Mouse (Mus musculus): ENCODE data around the gene St6galnac5.
"Not testable (repeated sequence)": the region's sequence is repeated elsewhere in the genome, so short reads cannot be mapped to it uniquely, and the experiment has no call there.

The St6galnac5 gene

GRCm38 (mm10) chr3:152866035-152866965 is 115.7 kb downstream of the St6galnac5 start:
- no peak for DNase-seq

GRCm38 (mm10) chr3:152861978-152862377 is 120.1 kb downstream of the St6galnac5 start:
- no peak for DNase-seq

- no peak for DNase-seq
These were observed 120.6 kb downstream of the St6galnac5 start for GRCm38 (mm10) chr3:152861450-152861849.

GRCm38 (mm10) chr3:152856095-152856494 is 126.0 kb downstream of the St6galnac5 start:
- DNase-seq = no peak

GRCm38 (mm10) chr3:152855006-152855614 is 126.9 kb downstream of the St6galnac5 start:
- DNase-seq = no peak

GRCm38 (mm10) chr3:152843925-152844324 is 138.1 kb downstream of the St6galnac5 start:
- DNase-seq = no peak

GRCm38 (mm10) chr3:152842648-152843047 is 139.4 kb downstream of the St6galnac5 start:
- no peak for DNase-seq

GRCm38 (mm10) chr3:152841264-152841663 is 140.8 kb downstream of the St6galnac5 start:
- no peak for DNase-seq

- DNase-seq = no peak
These were observed 144.1 kb downstream of the St6galnac5 start for GRCm38 (mm10) chr3:152837938-152838337.

- DNase-seq = no peak
These were observed 144.6 kb downstream of the St6galnac5 start for GRCm38 (mm10) chr3:152837407-152837806.

GRCm38 (mm10) chr3:152832436-152832835 is 149.6 kb downstream of the St6galnac5 start:
- no peak for DNase-seq

GRCm38 (mm10) chr3:152831974-152832373 is 150.1 kb downstream of the St6galnac5 start:
- no peak for DNase-seq

GRCm38 (mm10) chr3:152831377-152831776 is 150.7 kb downstream of the St6galnac5 start:
- no peak for DNase-seq

- no peak for DNase-seq
These were observed 160.8 kb downstream of the St6galnac5 start for GRCm38 (mm10) chr3:152821202-152821601.

- DNase-seq = no peak
These were observed 161.6 kb downstream of the St6galnac5 start for GRCm38 (mm10) chr3:152820406-152820805.

GRCm38 (mm10) chr3:152815110-152815509 is 166.9 kb downstream of the St6galnac5 start:
- no peak for DNase-seq

- DNase-seq = no peak
These were observed 168.1 kb downstream of the St6galnac5 start for GRCm38 (mm10) chr3:152813905-152814304.

GRCm38 (mm10) chr3:152799738-152800431 is 182.2 kb downstream of the St6galnac5 start:
- DNase-seq = no peak

GRCm38 (mm10) chr3:152797354-152797753 is 184.7 kb downstream of the St6galnac5 start:
- DNase-seq = no peak

GRCm38 (mm10) chr3:152796216-152796615 is 185.8 kb downstream of the St6galnac5 start:
- no peak for DNase-seq

- no peak for DNase-seq
These were observed 189.0 kb downstream of the St6galnac5 start for GRCm38 (mm10) chr3:152793006-152793405.

- no peak for DNase-seq
These were observed 189.4 kb downstream of the St6galnac5 start for GRCm38 (mm10) chr3:152792601-152793000.

GRCm38 (mm10) chr3:152788301-152788953 is 193.6 kb downstream of the St6galnac5 start:
- not testable (repeated sequence) for DNase-seq
